Mouse (Mus musculus): Measurements from ENCODE around the gene Csdc2.

DNA sequence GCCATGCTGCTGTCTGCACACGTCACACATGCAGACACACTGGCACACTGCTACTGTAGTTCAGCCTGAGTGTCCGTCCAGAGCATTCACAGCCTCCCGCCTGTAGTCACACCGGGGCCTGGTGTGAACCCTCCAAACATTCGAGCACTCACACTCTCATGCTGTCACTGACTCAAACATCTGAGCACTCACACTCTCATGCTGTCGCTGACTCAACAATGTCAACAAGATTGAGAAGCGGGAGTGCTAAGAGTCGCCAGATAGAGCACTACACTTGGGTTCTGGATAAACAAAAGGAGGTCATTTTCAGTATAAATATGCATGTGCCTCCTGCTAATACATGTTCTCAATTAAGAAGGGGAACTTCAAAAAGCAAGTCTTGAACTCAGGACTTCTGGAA lies 28.6 kb upstream of the Csdc2 start:
- TF ChIP-seq CTCF (IDR thresholded peaks at IDR 0.05; ENCODE audit: borderline replicate concordance, control insufficient read depth, extremely low read depth, insufficient read depth, low read length, poor library complexity) (no peak), POLR2A (IDR thresholded peaks at IDR 0.05; ENCODE audit: control insufficient read depth, extremely low read depth, insufficient read depth, low read length, poor library complexity) (no peak)
